Mouse (Mus musculus) gastrocnemius, adult 2 months (tissue): Measurements from ENCODE around the gene Clec2h. TPM values are rescaled to one million over a fixed set of nuclear protein-coding genes. Genes with fewer than 3 reads are reported as not detected.
"Not testable (repeated sequence)": the region's sequence is repeated elsewhere in the genome, so short reads cannot be mapped to it uniquely, and the experiment has no call there.

ENCODE experiments used
- DNase-seq: peaks from one replicate; pipeline ENCODE4 v3.0.0; 2022
- H3K27ac ChIP-seq: fragments of 200-600 bp; 2 replicates; pipeline ENCODE4 v1.8.1; 2022; ENCODE audit warnings: mild to moderate bottlenecking
- H3K4me3 ChIP-seq: fragments of 200-600 bp; 2 replicates; pipeline ENCODE4 v1.8.1; 2022; ENCODE audit warnings: mild to moderate bottlenecking, moderate library complexity
- CTCF ChIP-seq: fragments of 200-600 bp; IDR thresholded peaks from 2 replicates; pipeline ENCODE4 v1.8.1; 2022; ENCODE audit warnings: antibody characterized with exemption, mild to moderate bottlenecking, moderate library complexity
- intact Hi-C: fragments of 180-260 bp; cut with DNase I; formaldehyde crosslinking; loops from one replicate; pipeline ENCODE4 v1.15.1; 2025
- total RNA-seq, 2 experiments: library from RNA; stranded (reverse); gene quantifications; 2 replicates each; pipeline ENCODE4 v1.2.3; 2021

The Clec2h gene
- total RNA-seq, 2 experiments from 2014 or later = not detected

- DNase-seq = no peak
- no peak for TF ChIP-seq CTCF
- Histone ChIP-seq H3K4me3 (no peak overlapping the region), H3K27ac (no peak overlapping the region)
- intact Hi-C loops = no loop called here
Observed at GRCm38 (mm10) chr6:128649681-128650080, 12.5 kb upstream of the Clec2h start.

- no peak overlapping the region for H3K4me3 ChIP-seq
- H3K27ac ChIP-seq = no peak overlapping the region
- DNase-seq = no peak
- intact Hi-C loops = no loop called here
- no peak for TF ChIP-seq CTCF
Observed at GRCm38 (mm10) chr6:128650187-128650586, 12.0 kb upstream of the Clec2h start.

- H3K27ac ChIP-seq, H3K4me3 ChIP-seq, intact Hi-C loops, DNase-seq: not testable (repeated sequence)
Observed at GRCm38 (mm10) chr6:128650827-128651226, 11.4 kb upstream of the Clec2h start.

- intact Hi-C loops = no loop called here
- no peak for TF ChIP-seq CTCF
- Histone ChIP-seq H3K27ac (no peak overlapping the region), H3K4me3 (no peak overlapping the region)
- DNase-seq = no peak
Observed at GRCm38 (mm10) chr6:128652938-128653337, 9.2 kb upstream of the Clec2h start.

- no peak for DNase-seq
- intact Hi-C loops = no loop called here
- TF ChIP-seq CTCF = no peak
- Histone ChIP-seq H3K27ac (no peak overlapping the region), H3K4me3 (no peak overlapping the region)
Observed at GRCm38 (mm10) chr6:128661249-128661648, 936 bp upstream of the Clec2h start.

- Histone ChIP-seq H3K27ac (no peak overlapping the region), H3K4me3 (no peak overlapping the region)
- intact Hi-C loops = no loop called here
- DNase-seq = no peak
- TF ChIP-seq CTCF = no peak
Observed at GRCm38 (mm10) chr6:128669936-128670335, 7.8 kb downstream of the Clec2h start.

- no peak for DNase-seq
- intact Hi-C loops = no loop called here
- H3K4me3 ChIP-seq = no peak overlapping the region
- no peak overlapping the region for H3K27ac ChIP-seq
- no peak for TF ChIP-seq CTCF
Observed at GRCm38 (mm10) chr6:128679574-128679973, 17.4 kb downstream of the Clec2h start.

GRCm38 (mm10) chr6:128701691-128702090, 39.5 kb downstream of the Clec2h start:
- no peak for TF ChIP-seq CTCF
- H3K27ac ChIP-seq = no peak overlapping the region
- DNase-seq = no peak
- no peak overlapping the region for H3K4me3 ChIP-seq
- intact Hi-C loops = no loop called here

GRCm38 (mm10) chr6:128722959-128723358, 60.8 kb downstream of the Clec2h start, which contains the start of gene Klrb1:
Gene Klrb1, minus strand, starts transcription at chr6:128723059.
- intact Hi-C loops = no loop called here
- TF ChIP-seq CTCF = no peak
- no peak for DNase-seq
- H3K4me3 ChIP-seq = no peak within 1 kb of the TSS
- no peak within 1 kb of the TSS for H3K27ac ChIP-seq

Other genes starting within 250 kb of the Clec2h start
- gene Itfg2, start 237.5 kb upstream of the Clec2h start, total RNA-seq = 10 to 100 TPM; 15.3 to 16.3 TPM
- gene Fkbp4, start 223.7 kb upstream of the Clec2h start, total RNA-seq = 100 to 1,000 TPM; 105 to 165 TPM
- gene Pzp, start 135.7 kb upstream of the Clec2h start, total RNA-seq = not detected
- not detected for gene A2ml1, start 80.8 kb upstream of the Clec2h start, total RNA-seq
- not detected for gene Klrb1a, start 38.9 kb upstream of the Clec2h start, total RNA-seq
- not detected for gene Klrb1, start 60.7 kb downstream of the Clec2h start, total RNA-seq
- not detected for gene Klrb1c, start 126.8 kb downstream of the Clec2h start, total RNA-seq
- gene Gm44511, start 163.9 kb downstream of the Clec2h start, total RNA-seq = not detected
- gene Klrb1b, start 163.9 kb downstream of the Clec2h start, total RNA-seq = not detected
- gene Clec2i, start 225.2 kb downstream of the Clec2h start, total RNA-seq = not detected
- gene BC035044, start 228.7 kb downstream of the Clec2h start, total RNA-seq = not detected